9 mouse cellular contexts compared by ENCODE assay signal in the genomic region with DNA sequence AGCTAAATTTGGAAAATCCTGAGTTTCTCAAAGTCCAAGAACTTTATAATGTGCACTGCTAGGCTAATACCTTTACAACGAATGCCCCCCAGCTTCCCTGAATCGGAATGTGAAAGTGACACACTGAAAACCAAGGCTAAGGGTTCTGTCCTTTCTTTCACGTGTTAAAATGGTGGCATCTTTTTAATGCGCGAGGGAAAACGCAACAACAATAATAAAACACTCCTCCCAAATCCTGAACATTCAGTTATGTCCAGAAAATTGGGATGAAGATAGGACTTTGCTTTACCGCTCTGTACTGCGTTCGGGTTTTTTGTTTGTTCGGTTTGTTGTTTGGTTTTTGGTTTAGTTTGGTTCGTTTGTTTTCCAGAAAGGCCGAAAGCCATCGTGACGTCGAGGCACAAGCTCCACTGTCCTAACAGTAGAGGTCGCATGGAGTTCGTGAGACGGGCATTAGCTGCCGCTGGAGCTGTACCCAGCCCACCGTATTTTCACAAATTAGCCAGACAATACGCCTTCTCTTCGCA. TPM values are rescaled to one million over a fixed set of nuclear protein-coding genes. Genes with fewer than 3 reads are reported as not detected.
A peak's percentile ranks its signal among the peaks of the same experiment; 100 is the strongest.
DNase-seq lines count a peak whose midpoint lies in the region; ATAC-seq lines count a peak whose summit lies in the region.
"Had no signal": no experiment of that assay in that cellular context is flagged by ENCODE, and none has a peak within 500 bp of the region (broad histone marks: within the 10 kb centered on the region; RNA-seq: fewer than 3 reads in every experiment).

No protein-coding gene starts in this region.

- H3K27ac ChIP-seq in forebrain, embryonic 13.5 days, result peak overlapping the region; percentile 95
- peak overlapping the region; percentile 99 for H3K27ac ChIP-seq in neural tube, embryonic 15.5 days (replicated peaks)

- intact Hi-C loops in heart, postnatal 36 days (cut with DNase I), result loop anchor here (2.0 to 10.0 kb wide), 3 partner anchors 15 to 261 kb away; a partner anchor contains a TSS

- peak; percentile 65 for ATAC-seq in cerebellum, adult (ENCODE audit: insufficient number of reproducible peaks, low FRiP score, low TSS enrichment)
- ATAC-seq in forebrain, embryonic 13.5 days, result peak; percentile 70
- ATAC-seq in neural tube, embryonic 15.5 days (ENCODE audit: low FRiP score), result peak; percentile 84

- peak; percentile 92 for DNase-seq in ES-CJ7 (ENCODE audit: low read depth, low spot score)
- peak; percentile 62 to 64 for DNase-seq in heart, postnatal 36 days
- DNase-seq in layer of hippocampus, adult 11-12 months (ENCODE audit: low spot score), result peak; percentile 66
- peak; percentile 66 to 76 for DNase-seq in lung, adult 18-20 months
- peak; percentile 18 to 46 for DNase-seq in thymus, adult 18-20 months

- peaks cover 5% of the 10 kb centered on the region for H3K4me1 ChIP-seq in forebrain, embryonic 13.5 days
- peaks cover 13% of the 10 kb centered on the region for H3K4me1 ChIP-seq in neural tube, embryonic 15.5 days

- no peaks in the 10 kb centered on the region for H3K36me3 ChIP-seq in forebrain, embryonic 13.5 days (ENCODE audit: poor library complexity, severe bottlenecking)
- no peaks in the 10 kb centered on the region for H3K36me3 ChIP-seq in neural tube, embryonic 15.5 days

- peak overlapping the region; percentile 61 for H3K4me2 ChIP-seq in forebrain, embryonic 13.5 days
- H3K4me2 ChIP-seq in neural tube, embryonic 15.5 days, result peak overlapping the region; percentile 64

- H3K4me3 ChIP-seq in forebrain, embryonic 13.5 days, result peak overlapping the region; percentile 55
- peak overlapping the region; percentile 70 for H3K4me3 ChIP-seq in neural tube, embryonic 15.5 days (replicated peaks)

- H3K9ac ChIP-seq in forebrain, embryonic 13.5 days, result peak overlapping the region; percentile 81
- peak overlapping the region; percentile 81 for H3K9ac ChIP-seq in neural tube, embryonic 15.5 days (replicated peaks)

- H3K9me3 ChIP-seq in forebrain, embryonic 13.5 days (replicated peaks), result no peaks in the 10 kb centered on the region
- H3K9me3 ChIP-seq in neural tube, embryonic 15.5 days (replicated peaks), result no peaks in the 10 kb centered on the region

- WGBS in forebrain, embryonic 13.5 days, result 1% methylated on average over 22 of the region's 22 CpGs
- WGBS in neural tube, embryonic 15.5 days, result under 1% methylated on average over 22 of the region's 22 CpGs

- H3K27me3 ChIP-seq in forebrain, embryonic 13.5 days, result no peaks in the 10 kb centered on the region
- H3K27me3 ChIP-seq in neural tube, embryonic 15.5 days (replicated peaks), result no peaks in the 10 kb centered on the region

RNA-seq across cellular contexts. Expression of a gene that starts 6.3 kb away (rescaled TPM):
- polyA plus RNA-seq in forebrain, embryonic 13.5 days (2015; fragmentation: Nextera tagmentation; extraction: Ambion mirVana), result 19.9 and 28.5 TPM in 2 replicates
- 10 to 100 TPM; 88.6 to 98.7 TPM for total RNA-seq in heart, postnatal 36 days (2021)
- polyA plus RNA-seq in neural tube, embryonic 15.5 days (2015; fragmentation: Nextera tagmentation; extraction: Ambion mirVana), result 38.4 and 40.5 TPM in 2 replicates

RNA-seq across cellular contexts. Expression of a gene that starts 54.2 kb away (rescaled TPM):
- polyA plus RNA-seq in forebrain, embryonic 13.5 days (2015; fragmentation: Nextera tagmentation; extraction: Ambion mirVana), result not detected in 2 replicates
- total RNA-seq in heart, postnatal 36 days (2021), result 1 to 10 TPM in 1 of 2 experiments, not detected in 1; 1.1 TPM
- polyA plus RNA-seq in neural tube, embryonic 15.5 days (2015; fragmentation: Nextera tagmentation; extraction: Ambion mirVana), result 0.22 TPM in 1 of 2 replicates, not detected in the other
- polyA plus RNA-seq: gonadal fat pad, adult 2 months had no signal

Comparison
In these comparisons a context has a peak if more than half of its experiments do, and no peak if none do; other contexts are left out.
1. Peak in every context shown above with its lines: DNase-seq, ATAC-seq, H3K4me3 ChIP-seq and H3K27ac ChIP-seq.
2. DNase-seq: peak in every context shown above with its lines; median percentile 92 in ES-CJ7; 71 in lung, adult 18-20 months; 66 in layer of hippocampus, adult 11-12 months; 63 in heart, postnatal 36 days; 32 in thymus, adult 18-20 months.